Mouse (Mus musculus) liver, postnatal 0 days (tissue): Measurements from ENCODE around the gene F11r.

Experiments used
- CTCF ChIP-seq: sonication (generic); IDR thresholded peaks from 2 replicates; pipeline ENCODE4 v1.5.1; 2016; ENCODE audit warnings: antibody characterized with exemption, low read depth
- EP300 ChIP-seq: IDR thresholded peaks from 2 replicates; pipeline ENCODE4 v1.6.1; 2016; ENCODE audit warnings: antibody characterized with exemption, low read depth, mild to moderate bottlenecking

- no peak for TF ChIP-seq CTCF
- no peak for TF ChIP-seq EP300
Measured at GRCm38 (mm10) chr1:171451001-171451400, 13.7 kb downstream of the F11r start.
